Mouse (Mus musculus): ENCODE results near the gene Cited4. TPM values are rescaled to one million over a fixed set of nuclear protein-coding genes. Genes with fewer than 3 reads are reported as not detected.

The Cited4 gene
- 1 to 10 TPM; 3.2 to 7.7 TPM for total RNA-seq (2023)

DNA sequence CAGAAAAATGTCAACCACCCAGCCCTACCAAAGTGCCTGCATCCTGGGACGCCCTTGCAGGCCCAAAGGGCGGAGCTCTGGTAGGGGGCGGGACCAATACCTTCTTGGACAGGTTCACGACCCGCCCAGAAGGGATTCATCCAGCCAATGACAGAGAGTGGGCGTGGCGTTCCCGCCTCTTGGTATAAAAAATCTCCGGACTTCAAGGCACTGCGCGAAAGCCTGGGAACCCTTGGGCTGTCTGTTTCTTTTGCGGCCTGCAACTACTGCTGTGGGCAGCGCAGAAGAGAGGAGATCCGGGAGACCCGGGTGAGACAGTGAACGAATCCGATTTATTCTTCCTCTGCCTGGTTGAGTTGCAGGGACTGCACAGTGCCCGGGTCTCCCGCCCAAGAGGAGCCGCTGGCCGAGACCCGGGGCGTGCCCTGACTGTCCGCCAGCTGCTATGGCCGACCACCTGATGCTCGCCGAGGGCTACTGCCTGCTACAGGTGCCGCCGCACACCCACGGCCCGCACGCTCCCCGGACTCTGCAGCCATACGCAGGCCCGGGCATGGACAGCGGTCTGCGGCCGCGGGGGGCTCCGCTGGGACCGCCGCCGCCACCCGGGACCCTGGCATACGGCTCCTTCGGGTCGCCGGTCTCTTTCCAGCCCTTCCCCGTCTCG, at the start of gene Cited4:
Cited4 (plus strand) TSS at position 215 of the 667 bp plus-strand sequence.

Other genes starting within 250 kb of the Cited4 start
- under 1 TPM in 1 of 2 experiments, not detected in 1; 0.33 TPM for gene Slfnl1, start 134.3 kb upstream of the Cited4 start, total RNA-seq (2023)
- gene Ctps, start 96.3 kb upstream of the Cited4 start, total RNA-seq (2023): 1 to 10 TPM; 8.2 to 9.3 TPM
- gene Gm8439, start 77.8 kb upstream of the Cited4 start, total RNA-seq (2023): 1 to 10 TPM; 1.5 to 2.4 TPM
- gene Kcnq4, start 82.0 kb downstream of the Cited4 start, total RNA-seq (2023): not detected
- 10 to 100 TPM; 36.2 to 46.4 TPM for gene Nfyc, start 165.0 kb downstream of the Cited4 start, total RNA-seq (2023)
- under 1 TPM; 0.22 to 0.24 TPM for gene Rims3, start 188.2 kb downstream of the Cited4 start, total RNA-seq (2023)